Mouse (Mus musculus) left cerebral cortex, postnatal 10 days (tissue): ENCODE measurements around the gene Ralgapb. TPM values are rescaled to one million over a fixed set of nuclear protein-coding genes. Genes with fewer than 3 reads are reported as not detected.
"Not testable (repeated sequence)": the region's sequence is repeated elsewhere in the genome, so short reads cannot be mapped to it uniquely, and the experiment has no call there.

Experiments used
- DNase-seq, 2 experiments: peaks; one replicate each; pipeline ENCODE4 v3.0.0; 2021 to 2022; ENCODE audit warnings: low spot score in 2 of 2, mixed read lengths in 1 of 2; ENCODE audit errors: extremely low spot score in 1 of 2
- intact Hi-C: fragments of 180-260 bp; cut with DNase I; formaldehyde crosslinking; loops from one replicate; pipeline ENCODE4 v1.15.1; 2025
- total RNA-seq, 2 experiments: library from RNA; stranded (reverse); gene quantifications; 2 replicates each; pipeline ENCODE4 v1.2.3; 2021

The Ralgapb gene
- total RNA-seq, 2 experiments from 2014 or later, result 77.3 to 84.0 TPM

- intact Hi-C loops, result no loop called here
These were observed 20.2 kb upstream of the Ralgapb start for GRCm38 (mm10) chr2:158389421-158389820.

GRCm38 (mm10) chr2:158396369-158396768, 13.3 kb upstream of the Ralgapb start:
- DNase-seq, result no peak
- intact Hi-C loops, result no loop called here

More at GRCm38 (mm10) chr2:158389421-158389820, 20.2 kb upstream of the Ralgapb start:
- DNase-seq, result no peak

DNA sequence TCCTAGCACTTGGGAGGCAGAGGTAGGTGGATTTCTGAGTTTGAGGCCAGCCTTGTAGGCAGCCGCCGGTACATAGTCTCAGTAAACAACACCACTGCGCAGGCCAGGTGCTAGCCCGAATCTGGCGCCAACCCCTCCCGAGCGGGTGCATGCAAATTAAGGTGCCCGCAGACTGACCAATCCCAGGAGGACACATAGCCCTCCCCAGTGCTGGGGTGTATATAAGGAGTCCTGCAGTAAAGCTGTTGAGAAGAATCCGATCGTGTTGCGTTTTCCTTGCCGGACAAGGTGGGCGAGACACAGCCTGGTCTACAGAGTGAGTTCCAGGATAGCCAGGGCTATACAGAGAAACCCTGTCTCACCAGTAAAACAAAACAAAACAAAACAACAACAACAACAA, 12.5 kb upstream of the Ralgapb start:
- DNase-seq, intact Hi-C loops: not testable (repeated sequence)

GRCm38 (mm10) chr2:158402915-158403314, 6.7 kb upstream of the Ralgapb start:
- intact Hi-C loops, result no loop called here
- no peak for DNase-seq

DNA sequence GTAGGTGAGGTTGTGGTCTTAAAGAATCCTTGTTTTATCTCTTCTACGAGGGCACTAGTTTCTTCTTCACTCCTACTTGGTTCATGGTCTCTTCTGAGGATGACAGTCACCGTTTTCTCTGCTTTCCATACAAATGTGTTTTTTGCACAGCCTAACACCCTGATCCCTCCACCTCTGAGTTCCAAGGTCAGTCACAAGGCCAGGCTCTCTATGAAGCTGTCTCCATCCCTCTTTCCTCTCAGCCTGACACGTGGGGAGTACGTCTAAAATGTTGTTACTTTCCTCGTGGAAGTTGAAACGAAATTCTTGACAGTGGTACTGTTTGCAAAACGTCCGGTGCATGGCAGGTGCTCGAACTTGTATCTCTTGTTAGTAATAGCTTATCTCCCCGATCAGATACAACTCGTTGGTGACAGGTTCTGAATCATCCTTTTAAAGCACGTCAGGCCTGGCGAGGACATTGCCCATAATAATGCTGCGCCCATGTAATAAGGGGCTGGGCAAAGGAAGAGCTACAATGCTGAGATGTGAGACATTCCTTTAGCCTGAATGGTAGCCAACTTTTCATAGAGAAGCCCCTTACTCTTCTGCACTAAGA, 552 bp upstream of the Ralgapb start:
- intact Hi-C loops, result no loop called here
- no peak for DNase-seq

DNA sequence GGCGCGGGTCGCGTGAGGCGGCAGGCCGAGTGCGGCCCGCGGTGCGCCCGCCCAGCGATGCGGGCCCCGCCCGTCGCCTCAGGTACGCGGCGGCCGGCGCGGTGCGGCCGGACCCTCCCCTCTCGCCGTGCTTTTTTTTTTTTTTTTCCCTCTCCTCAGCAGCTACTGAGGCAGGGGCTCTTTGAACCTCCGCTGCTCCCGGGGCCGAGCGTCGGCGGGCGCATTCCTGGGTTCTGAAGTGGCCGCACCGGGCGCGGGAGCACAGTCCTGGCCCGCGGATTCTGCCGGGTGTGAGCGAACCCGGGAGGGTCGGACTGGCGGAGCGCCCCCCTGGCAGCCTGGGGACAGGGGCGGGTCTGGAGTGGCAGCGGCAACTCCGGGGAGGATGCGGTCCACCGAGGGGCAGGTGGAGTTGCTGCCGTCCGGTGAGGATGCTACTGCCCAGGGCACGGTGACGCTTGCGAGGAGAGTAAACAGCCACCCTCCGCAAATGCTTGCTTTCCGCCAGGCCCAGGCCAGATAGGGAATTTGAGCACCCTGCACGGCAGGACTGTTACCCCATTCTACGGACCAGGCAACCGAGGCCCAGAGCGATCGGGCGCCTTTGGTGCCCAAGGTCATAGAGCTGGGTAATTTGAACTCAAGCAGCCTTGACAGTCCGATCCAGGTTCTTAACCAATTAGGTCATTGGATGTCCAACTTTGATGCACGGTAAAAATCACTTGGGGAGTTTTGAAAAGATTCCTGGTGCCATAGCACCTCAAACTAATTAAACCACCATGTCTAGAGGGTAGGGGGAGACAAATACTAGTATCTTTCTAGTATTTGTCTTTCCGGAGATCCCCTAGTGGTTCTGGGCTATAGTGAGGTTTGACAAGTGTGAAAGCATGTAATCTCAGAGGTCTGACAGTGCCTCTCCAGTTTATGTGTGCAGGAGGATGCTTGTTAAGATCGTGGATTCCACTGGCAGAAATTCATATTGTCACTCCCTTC, 670 bp downstream of the Ralgapb start:
- intact Hi-C loops, result no loop called here
- DNase-seq, result peak in 1 of 2 experiments; percentile 68

- no peak for DNase-seq
- intact Hi-C loops, result no loop called here
These were observed 3.6 kb downstream of the Ralgapb start for GRCm38 (mm10) chr2:158413240-158413639.

- intact Hi-C loops, result no loop called here
- DNase-seq, result no peak
These were observed 6.2 kb downstream of the Ralgapb start for GRCm38 (mm10) chr2:158415826-158416225.

DNA sequence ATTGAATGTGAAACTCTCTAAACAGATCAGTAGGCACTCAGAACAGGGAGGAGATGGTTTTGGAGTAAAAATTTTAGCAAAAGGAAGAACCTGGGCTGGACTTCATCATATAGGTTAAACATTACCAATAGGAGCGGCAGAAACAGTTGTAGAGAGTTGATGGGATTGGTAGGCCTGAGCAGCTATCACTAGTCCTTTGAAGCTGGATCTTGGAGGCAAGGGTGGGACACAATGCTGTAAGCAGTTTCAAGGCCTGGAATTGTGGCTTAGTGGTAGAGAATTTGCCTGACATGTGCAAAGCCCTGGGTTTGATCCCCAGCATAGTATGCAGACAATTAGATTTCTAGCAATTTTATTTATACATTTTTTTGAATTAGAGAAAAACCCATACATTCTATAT, 9.0 kb downstream of the Ralgapb start:
- DNase-seq, result no peak
- intact Hi-C loops, result no loop called here

DNA sequence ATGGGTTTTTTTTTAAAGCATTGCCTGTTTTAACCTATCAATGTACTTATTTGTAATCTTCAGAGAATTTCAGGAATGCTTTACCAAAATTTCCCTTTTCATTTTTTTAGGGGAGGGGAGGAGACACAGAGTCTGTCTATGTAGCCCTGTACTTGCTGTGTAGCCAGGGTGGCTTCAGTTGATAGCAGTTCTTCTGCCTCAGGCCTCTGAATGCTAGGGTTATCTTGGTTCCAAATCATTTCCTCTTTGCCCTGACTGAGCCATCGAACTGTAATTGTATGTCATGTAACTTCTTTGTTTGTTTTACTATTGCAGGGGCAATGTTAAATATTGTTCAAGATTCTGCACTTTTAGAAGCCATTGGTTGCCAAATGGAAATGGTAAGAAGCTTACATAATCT, 36.2 kb downstream of the Ralgapb start:
- no peak for DNase-seq
- intact Hi-C loops, result no loop called here

DNA sequence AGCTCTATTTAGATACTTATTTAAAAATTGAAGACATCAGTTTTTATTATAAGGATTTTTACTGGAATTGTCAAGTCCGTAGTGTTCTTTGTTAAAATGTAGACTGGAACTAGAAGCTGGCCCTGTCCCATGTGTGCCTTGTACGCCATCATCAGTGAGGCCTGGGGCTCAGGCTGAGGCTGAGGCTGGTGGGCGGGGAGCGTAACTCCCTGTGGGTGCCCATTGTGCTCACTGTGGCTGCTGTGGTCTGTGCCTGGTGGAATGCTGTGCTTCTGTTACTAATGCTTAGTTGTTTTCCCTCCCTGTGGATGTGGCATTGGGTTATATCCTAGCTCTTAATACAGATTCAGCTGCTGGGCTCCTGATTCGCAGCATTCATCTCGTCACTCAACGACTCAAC, 40.2 kb downstream of the Ralgapb start:
- intact Hi-C loops, result no loop called here
- no peak for DNase-seq

- intact Hi-C loops, result no loop called here
- no peak for DNase-seq
These were observed 46.8 kb downstream of the Ralgapb start for GRCm38 (mm10) chr2:158456451-158456850.

DNA sequence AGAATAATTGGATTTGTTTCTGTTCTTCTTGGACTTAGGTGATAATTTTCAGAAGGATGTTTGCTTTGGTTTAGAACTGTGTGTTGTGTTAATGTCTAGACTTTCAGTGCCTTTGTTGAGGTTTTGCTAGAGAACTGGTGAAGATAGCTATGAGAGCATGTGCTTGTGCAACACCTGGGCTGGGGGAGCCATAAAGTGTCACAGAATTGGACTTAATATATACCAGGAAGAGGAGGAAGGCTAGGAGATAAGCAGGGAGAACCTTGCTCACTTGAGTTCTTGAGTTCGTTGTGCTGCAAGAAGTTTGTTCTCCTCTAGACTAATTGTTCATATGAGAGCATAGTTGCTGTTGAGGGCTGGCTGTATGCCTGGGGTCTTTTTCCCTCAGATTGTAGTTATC, 48.0 kb downstream of the Ralgapb start:
- no peak for DNase-seq
- intact Hi-C loops, result no loop called here

DNA sequence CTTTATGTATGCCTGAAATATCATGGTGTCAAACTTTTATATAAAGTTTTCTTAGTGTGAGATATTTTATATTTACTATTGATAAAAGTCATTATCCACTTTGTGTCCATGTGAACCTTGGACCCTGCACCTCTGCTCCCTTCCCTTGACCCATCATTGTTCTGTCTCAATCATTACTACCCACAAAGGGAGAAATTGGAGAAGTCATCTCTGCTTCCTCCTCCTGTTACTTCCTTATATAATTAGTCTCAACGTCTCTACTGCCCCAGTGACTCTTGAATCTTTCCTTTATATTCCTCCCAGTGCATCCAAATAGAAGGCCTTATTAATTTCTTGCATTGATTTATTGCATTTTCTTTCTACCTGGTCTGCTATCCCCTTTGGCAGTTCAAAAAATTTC, 52.8 kb downstream of the Ralgapb start:
- DNase-seq, result no peak
- intact Hi-C loops, result no loop called here

DNA sequence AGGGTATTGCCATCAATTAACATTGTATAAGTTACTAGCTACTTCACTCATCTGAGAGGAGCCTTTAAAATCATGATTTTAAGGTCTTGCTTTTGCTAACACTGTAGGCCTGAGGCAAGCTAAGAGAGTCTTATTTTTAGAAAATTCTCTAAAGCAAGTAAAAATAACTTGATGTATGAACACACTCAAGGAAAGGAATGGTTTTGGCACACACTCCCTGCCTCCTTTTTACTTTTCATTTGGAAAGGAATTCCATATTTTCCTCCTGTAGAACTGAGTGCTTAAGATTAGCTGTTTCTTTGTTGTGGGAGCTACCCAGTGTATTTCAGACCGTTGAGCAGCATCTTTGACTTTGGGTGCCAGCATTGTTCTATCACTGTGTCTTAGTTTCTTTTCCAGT, 64.5 kb downstream of the Ralgapb start:
- intact Hi-C loops, result no loop called here
- DNase-seq, result no peak

DNA sequence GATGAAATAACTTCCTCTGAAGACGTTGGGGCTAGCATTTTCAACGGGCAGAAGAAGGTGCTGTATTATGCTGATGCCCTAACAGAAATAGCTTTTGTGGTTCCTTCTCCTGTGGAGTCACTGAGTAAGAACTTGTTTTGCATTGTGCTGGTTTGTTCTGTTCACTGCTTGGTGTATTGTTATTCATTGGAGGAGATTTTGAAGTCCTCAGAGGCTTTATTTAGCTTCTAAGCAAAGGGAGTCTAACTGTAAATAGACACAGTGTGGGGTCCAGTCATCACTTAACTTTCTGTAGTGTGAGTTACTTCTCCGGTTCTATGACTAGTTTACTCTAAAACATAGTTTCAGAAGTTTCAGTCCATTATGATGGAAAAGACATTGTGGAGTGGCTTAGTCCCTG, 68.0 kb downstream of the Ralgapb start:
- no peak for DNase-seq
- intact Hi-C loops, result no loop called here

GRCm38 (mm10) chr2:158498457-158498856, 88.8 kb downstream of the Ralgapb start:
- no peak for DNase-seq
- intact Hi-C loops, result no loop called here

GRCm38 (mm10) chr2:158501836-158502812, 92.5 kb downstream of the Ralgapb start, which contains the start of gene Adig:
Gene Adig, plus strand, starts transcription at chr2:158502612.
- no peak for DNase-seq
- intact Hi-C loops, result no loop called here

DNA sequence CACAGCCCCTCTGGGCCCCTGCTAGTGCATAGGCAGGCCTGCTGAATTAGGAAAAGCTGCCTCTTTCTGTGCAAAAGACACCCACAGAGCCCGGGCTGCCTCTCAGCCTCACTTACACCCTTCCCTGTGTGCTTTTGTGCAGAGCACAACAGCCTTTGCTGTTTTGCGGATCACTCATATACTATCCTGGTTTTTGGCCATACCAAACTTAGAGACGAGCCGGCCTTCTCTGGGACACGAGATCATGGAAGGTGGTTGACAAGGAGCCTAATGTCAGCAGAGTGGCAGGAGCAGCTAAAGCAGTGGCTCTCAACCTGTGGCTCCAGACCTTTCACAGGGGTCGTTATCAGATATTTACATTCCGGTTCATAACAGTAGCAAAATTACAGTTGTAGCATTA, 93.6 kb downstream of the Ralgapb start:
- no peak for DNase-seq
- intact Hi-C loops, result no loop called here
